Mouse (Mus musculus): ENCODE data around the gene Ace3.

GRCm38 (mm10) chr11:105990231-105990630 lies 4.2 kb upstream of the Ace3 start:
- TF ChIP-seq GATA1 (IDR thresholded peaks at IDR 0.05; ENCODE audit: low read length) (no peak), TAL1 (IDR thresholded peaks at IDR 0.05; ENCODE audit: low read length) (no peak)

Measured in erythroblast, embryonic 14.5 days (primary cell).